Mouse (Mus musculus) brown adipose tissue, adult 24 weeks (tissue): ENCODE data around the gene Kdm4a. TPM values are rescaled to one million over a fixed set of nuclear protein-coding genes. Genes with fewer than 3 reads are reported as not detected.

ENCODE experiments used
- H3K27ac ChIP-seq: fragments of 200-500 bp; replicated peaks from 2 replicates; pipeline ENCODE4 v1.5.1; 2012; ENCODE audit warnings: low read depth, mild to moderate bottlenecking, low read length
- H3K4me1 ChIP-seq: fragments of 200-500 bp; 2 replicates; pipeline ENCODE4 v1.6.1; 2012; ENCODE audit warnings: low read length, mixed read lengths; ENCODE audit not compliant: control insufficient read depth, insufficient read depth, insufficient read length
- H3K4me3 ChIP-seq: fragments of 200-500 bp; 2 replicates; pipeline ENCODE4 v1.5.1; 2012; ENCODE audit warnings: low read depth, mild to moderate bottlenecking, low read length, moderate library complexity; ENCODE audit not compliant: insufficient read depth
- polyA plus RNA-seq: library from polyadenylated mRNA; stranded (reverse); fragments of >200 nt; gene quantifications from 2 replicates; pipeline ENCODE4 v1.2.4, GENCODE M21; 2012; ENCODE audit not compliant: missing spikeins, insufficient read depth, insufficient read length

Gene Kdm4a
- polyA plus RNA-seq, 1 experiment, result 12.1 TPM

- peaks cover 2% of the 10 kb centered on the region; the same call in 1 of the 2 replicates for H3K4me1 ChIP-seq
- H3K27ac ChIP-seq, result peak overlapping the region; percentile 47
- H3K4me3 ChIP-seq, result peak overlapping the region; percentile 60
Observed at GRCm38 (mm10) chr4:118180301-118181080, 648 bp upstream of the Kdm4a start.

GRCm38 (mm10) chr4:118178952-118179466 lies 834 bp downstream of the Kdm4a start:
- H3K27ac ChIP-seq, result no peak overlapping the region
- peaks cover 2% of the 10 kb centered on the region; the same call in 1 of the 2 replicates for H3K4me1 ChIP-seq
- H3K4me3 ChIP-seq, result peak overlapping the region; percentile 71

GRCm38 (mm10) chr4:118172461-118172860 lies 7.4 kb downstream of the Kdm4a start:
- H3K4me1 ChIP-seq, result no peaks in the 10 kb centered on the region
- H3K4me3 ChIP-seq, result no peak overlapping the region
- no peak overlapping the region for H3K27ac ChIP-seq

GRCm38 (mm10) chr4:118171006-118171405 lies 8.8 kb downstream of the Kdm4a start:
- Histone ChIP-seq H3K4me1 (no peaks in the 10 kb centered on the region), H3K4me3 (no peak overlapping the region), H3K27ac (no peak overlapping the region)

- Histone ChIP-seq H3K4me3 (no peak overlapping the region), H3K4me1 (no peaks in the 10 kb centered on the region), H3K27ac (no peak overlapping the region)
Observed at GRCm38 (mm10) chr4:118162123-118162522, 17.7 kb downstream of the Kdm4a start.

GRCm38 (mm10) chr4:118157666-118158065 lies 22.2 kb downstream of the Kdm4a start:
- Histone ChIP-seq H3K4me1 (no peaks in the 10 kb centered on the region), H3K4me3 (no peak overlapping the region), H3K27ac (no peak overlapping the region)

GRCm38 (mm10) chr4:118156559-118156958 lies 23.3 kb downstream of the Kdm4a start:
- Histone ChIP-seq H3K27ac (no peak overlapping the region), H3K4me3 (no peak overlapping the region), H3K4me1 (no peaks in the 10 kb centered on the region)

- no peak overlapping the region for H3K4me3 ChIP-seq
- no peaks in the 10 kb centered on the region for H3K4me1 ChIP-seq
- no peak overlapping the region for H3K27ac ChIP-seq
Observed at GRCm38 (mm10) chr4:118154889-118155288, 25.0 kb downstream of the Kdm4a start.

GRCm38 (mm10) chr4:118152020-118152785 lies 27.6 kb downstream of the Kdm4a start:
- Histone ChIP-seq H3K27ac (peak overlapping the region; percentile 27; the same call in 1 of the 2 replicates), H3K4me3 (no peak overlapping the region), H3K4me1 (no peaks in the 10 kb centered on the region)

- Histone ChIP-seq H3K27ac (no peak overlapping the region), H3K4me1 (no peaks in the 10 kb centered on the region), H3K4me3 (no peak overlapping the region)
Observed at GRCm38 (mm10) chr4:118150804-118151203, 29.0 kb downstream of the Kdm4a start.

- H3K4me1 ChIP-seq, result no peaks in the 10 kb centered on the region
- H3K4me3 ChIP-seq, result no peak overlapping the region
- H3K27ac ChIP-seq, result no peak overlapping the region
Observed at GRCm38 (mm10) chr4:118149956-118150680, 29.7 kb downstream of the Kdm4a start.

- no peak overlapping the region for H3K4me3 ChIP-seq
- H3K27ac ChIP-seq, result no peak overlapping the region
- H3K4me1 ChIP-seq, result no peaks in the 10 kb centered on the region
Observed at GRCm38 (mm10) chr4:118149055-118149576, 30.7 kb downstream of the Kdm4a start.

- no peak overlapping the region for H3K4me3 ChIP-seq
- no peaks in the 10 kb centered on the region for H3K4me1 ChIP-seq
- H3K27ac ChIP-seq, result no peak overlapping the region
Observed at GRCm38 (mm10) chr4:118148317-118148687, 31.5 kb downstream of the Kdm4a start.

- no peaks in the 10 kb centered on the region for H3K4me1 ChIP-seq
- no peak overlapping the region for H3K4me3 ChIP-seq
- H3K27ac ChIP-seq, result no peak overlapping the region
Observed at GRCm38 (mm10) chr4:118147547-118148316, 32.1 kb downstream of the Kdm4a start.
